Mouse (Mus musculus) layer of hippocampus, adult 8-10 months (tissue): ENCODE measurements at regions not wholly inside any gene's neighbourhood (a gene's known extent, or its start where the extent isn't known, plus 50 kb on each side); places are given as distances from the start of the nearest gene placed in this dataset.
A peak's percentile ranks its signal among the peaks of the same experiment; 100 is the strongest.
"Not testable (repeated sequence)": the region's sequence is repeated elsewhere in the genome, so short reads cannot be mapped to it uniquely, and the experiment has no call there.

Source experiments
- DNase-seq, 2 experiments: peaks; one replicate each; pipeline ENCODE4 v3.0.0; 2022; ENCODE audit warnings: low spot score in 2 of 2

DNA sequence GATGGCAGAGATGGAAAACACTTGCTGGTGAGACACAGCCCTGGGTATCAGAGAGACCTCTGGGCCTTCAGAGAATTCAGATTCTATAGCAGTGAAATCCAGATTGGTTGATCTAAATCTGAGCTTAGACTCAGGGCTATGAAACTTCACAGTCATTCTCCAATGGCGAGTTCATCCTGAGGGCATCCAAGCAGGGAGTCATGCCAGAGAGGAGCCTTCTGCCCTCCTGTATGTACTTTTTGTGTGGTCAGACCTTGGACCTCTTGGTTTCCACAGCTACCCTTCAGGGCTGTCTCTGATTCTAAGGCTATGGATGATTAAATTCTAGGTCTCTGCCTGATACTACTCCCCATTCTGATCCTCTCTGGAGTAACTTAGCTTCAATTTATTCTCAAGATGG is 122.0 kb upstream of the Mettl15 start:
- DNase-seq = no peak

DNA sequence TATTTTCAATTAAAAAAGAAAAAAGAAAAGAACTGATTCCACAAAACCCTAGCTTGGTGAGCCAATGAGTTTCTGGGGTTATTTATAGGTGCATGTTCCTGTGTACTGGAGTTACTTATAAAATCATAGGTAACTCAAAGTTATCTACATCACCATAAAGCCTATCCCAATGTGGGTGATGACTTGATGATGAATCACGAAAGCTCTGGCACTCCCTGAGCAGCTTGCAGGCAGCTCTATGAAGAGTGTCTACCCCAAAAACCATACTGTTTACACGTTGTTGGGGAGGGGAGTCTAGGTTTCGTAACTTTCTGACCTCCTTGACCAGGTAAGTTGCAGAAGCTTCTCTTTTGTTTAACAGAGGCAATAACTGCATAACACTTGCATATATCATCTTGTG is 123.7 kb upstream of the Mettl15 start:
- DNase-seq = no peak

DNA sequence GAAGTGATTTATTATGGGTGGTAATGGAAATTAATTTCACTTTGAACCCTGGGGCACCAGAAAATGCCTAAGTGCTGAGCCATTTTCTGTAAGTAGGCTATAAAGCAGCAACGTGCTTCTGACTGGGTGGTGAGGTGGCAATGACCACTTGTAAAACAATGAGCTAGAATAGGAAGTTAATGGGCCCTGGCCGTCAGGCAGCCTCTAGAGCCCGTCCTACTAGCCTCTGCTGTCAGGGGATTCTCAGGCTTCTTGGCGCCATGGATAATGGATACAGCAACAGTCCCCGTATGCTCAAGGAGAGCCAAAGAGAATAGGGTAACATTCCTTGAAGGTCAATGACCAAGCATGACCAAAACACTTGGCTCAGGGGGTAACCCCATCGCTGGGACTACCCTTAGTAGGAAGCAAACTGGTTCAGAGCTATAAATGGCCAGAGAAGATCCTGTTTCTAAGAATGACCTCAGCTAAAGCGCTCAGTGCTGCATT is 126.1 kb upstream of the Mettl15 start:
- DNase-seq = no peak

DNA sequence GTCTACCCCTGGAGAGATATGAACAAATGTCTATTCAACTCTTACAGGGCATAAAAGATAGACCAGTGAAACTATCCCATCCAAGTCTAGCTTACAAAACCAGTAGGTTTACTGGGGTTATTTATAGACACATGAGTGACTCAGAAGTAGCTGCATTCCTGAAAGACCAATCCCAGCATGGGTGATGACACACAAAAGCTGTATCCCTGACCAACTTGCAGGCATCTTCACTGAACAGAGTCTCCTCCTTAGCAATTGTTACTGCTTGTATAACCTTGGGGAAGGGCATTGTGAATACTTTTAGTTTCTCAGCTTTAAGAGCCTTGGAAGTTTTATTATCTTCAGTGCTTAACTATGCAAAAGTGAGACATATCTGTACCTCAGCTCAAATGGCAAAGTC is 139.6 kb upstream of the Mettl15 start:
- no peak for DNase-seq

DNA sequence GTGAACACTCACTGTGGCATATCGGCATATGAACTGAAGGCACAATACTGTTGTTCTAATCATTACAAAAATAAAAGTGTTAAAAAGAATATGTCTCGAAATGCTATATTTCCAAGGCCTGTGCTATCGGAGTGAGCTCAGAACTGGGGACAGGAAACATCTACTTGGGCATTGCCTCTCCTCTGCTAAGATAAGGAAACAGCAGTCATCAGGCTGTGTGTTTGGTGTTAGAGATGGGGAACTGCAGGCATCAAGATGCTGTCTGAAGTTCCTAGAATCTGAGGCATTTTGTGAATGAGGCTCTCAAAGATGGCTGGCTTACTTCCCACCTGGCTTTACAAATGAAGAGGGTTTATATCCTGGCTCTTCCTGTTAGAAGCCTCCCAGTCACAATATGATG is 150.6 kb upstream of the Mettl15 start:
- no peak for DNase-seq

DNA sequence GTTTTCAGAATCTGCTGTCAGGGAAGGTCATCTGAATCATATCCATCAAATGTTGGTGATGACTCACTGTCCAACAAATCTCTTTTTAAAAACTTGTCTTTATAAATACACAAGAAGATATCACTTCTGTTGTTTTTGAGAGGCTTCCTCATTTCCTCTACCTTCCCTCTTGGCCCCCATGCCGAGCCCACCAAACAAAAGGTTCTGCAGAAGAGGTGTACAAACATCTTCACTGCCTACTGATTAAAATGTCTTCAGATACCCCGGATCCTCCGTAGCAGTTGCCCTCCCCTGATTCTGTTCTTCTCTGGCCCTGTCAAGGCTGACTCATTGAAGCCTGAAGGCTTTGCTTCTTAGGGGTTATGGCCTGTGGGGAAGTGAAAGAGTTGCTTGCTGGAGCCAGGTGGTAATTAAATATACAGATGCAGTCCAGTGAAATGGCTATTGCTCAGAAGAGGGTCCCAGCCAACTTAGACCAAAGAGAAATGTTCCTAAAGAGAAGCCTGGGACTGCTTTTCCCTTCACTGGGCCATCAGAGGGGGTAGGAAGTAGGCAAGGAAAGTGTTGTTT is 162.1 kb upstream of the Mettl15 start:
- no peak for DNase-seq

DNA sequence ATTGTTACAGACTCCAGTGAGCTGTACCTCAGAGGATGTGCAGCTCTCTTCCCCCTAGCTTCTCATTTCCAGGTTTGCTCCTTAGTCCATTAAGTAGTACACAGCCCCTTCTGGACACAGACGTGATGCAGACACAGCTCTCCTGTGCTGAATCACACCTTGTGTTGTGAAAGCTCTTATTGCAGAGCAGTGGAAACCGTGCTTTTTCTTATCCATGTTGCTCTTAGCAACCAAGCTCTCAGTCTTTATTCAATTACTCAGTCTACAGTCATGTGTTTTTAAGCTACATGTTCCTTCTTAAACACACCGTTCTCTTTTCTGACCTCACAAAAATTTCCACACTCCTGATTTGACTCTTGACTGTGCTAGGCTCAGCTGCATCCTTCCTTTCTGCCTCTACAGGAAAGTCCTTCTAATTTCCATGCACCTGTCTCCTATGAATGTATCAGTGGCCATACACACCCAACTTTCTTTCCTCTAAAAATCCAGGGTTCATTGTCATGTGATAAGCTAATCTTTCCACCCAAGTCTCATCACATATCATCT is 163.0 kb upstream of the Mettl15 start:
- no peak for DNase-seq

DNA sequence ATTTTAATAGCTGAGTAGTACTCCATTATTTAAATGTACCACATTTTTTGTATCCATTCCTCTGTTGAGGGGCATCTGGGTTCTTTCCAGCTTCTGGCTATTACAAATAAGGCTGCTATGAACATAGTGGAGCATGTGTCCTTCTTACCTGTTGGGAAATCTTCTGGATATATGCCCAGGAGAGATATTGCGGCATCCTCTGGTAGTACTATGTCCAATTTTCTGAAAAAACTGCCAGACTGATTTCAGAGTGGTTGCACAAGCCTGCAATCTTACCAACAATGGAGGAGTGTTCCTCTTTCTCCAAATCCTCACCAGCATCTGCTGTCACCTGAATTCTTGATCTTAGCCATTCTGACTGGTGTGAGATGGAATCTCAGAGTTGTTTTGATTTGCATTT is 181.7 kb upstream of the Mettl15 start:
- not testable (repeated sequence) for DNase-seq

DNA sequence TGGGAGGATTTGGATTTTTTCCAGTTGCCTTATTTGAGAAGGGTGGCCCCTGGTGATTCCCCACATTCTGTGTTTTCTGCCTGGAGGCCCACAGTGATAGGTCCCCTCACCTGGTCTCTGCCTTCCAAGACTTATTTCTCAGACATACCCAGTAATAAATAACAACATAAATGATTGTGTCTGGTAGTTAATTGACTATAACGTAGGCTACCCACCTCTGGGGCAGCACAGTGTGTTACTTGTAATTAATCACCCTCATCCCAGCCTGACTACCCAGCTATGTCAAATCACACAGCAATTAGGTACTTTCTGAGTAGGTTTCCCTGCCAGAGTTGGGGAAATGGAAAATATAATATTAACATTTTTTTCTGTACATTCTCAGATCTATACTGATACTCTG is 190.2 kb upstream of the Bdnf start:
- no peak for DNase-seq

DNA sequence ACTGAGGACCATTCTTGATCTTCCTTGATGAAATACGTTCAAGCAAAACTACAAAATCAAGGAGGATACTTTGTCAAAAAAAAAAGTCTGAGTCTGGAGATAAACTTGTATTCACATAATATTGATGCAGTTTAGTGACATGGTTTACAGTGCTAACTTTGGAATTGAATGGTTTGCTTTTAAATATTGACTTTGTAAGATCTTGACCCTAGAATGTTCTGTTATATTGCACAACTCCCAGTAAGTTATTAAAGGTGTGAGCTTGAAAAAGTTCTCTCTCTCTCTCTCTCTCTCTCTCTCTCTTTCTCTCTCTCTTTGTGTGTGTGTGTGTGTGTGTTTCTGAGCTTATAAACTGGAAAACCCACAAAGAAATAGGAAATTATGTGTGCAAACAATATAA is 186.9 kb upstream of the Bdnf start:
- DNase-seq = no peak

DNA sequence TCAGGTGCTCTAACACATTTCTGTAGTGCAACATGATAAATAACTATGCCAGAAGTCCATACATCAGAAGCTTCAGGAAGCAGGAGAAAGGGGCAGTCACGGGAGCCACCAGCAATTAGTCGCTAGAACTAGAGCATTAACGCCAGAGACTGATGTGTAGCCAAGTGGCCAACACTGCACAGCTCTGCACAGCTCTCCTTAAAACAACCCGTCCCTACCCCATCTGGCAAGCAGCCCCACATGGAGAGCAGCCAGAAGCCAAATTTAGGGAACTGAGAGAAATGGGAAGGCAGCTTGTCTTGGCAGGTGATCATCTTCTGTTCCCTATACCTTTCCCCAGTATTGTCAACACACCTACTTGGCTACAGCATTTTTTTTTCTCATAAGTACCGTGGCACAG is 172.3 kb upstream of the Bdnf start:
- peak; percentile 10 to 33 for DNase-seq

DNA sequence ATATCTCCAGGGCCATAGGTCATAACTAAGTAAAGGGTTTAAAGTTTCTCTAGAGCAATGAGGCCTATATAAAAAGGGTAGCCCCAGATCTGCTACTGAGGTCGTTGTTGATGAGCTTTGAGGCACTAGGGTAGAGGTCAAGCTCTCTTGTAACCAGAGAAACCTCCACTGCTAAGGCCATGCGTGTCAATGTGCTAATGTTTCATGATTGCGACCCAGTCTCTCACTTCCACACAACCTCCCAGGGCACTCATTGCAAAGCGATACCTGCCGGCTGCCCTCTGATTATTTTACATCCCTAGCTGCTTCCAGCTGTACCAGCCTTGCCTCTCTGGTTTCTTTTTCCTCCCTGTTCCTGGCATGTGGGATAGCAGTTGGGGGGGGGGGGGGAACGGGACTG is 169.6 kb upstream of the Bdnf start:
- no peak for DNase-seq

DNA sequence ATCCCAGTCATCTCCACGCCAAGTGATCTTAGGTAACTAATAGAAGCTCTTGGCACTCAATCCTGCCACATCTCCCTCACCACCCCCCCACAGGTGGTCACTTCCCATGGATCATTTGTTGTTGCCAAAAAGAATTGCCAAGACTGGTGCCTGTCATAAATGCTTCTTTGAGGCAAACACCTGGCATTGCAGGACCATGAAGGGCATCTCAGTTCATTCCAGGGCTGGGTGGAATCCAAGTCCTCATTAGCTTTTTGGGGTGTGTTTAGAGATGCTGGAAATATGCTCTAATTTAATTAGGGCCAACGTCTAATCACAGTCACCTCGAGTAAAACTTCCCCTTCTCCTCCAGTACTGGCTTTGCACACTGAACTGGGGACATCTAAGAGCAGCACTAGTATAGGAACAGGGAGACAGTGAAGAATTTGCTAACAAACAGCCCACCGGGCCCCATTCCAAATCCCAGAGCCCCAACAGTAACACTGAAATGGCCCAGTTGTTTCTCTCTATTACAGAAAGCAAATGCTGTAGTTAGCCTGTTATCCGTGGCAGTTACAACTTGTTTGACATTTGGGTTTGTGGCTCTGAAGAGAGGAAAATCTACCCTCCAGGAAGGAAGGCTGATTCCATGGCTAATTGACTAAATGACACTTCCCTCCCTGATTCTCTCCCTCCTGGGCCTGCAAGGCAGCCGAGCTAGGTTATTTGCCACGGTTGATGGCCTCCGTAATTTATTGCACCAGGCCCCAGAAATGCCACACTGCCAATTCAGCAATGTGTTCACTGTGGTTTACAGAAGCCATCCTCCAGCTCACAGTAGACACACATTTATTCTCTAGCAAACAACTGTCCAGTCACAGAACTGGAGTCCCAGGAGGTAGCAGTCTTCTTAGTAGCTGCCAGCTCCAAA is 164.2 kb upstream of the Bdnf start:
- DNase-seq = no peak

DNA sequence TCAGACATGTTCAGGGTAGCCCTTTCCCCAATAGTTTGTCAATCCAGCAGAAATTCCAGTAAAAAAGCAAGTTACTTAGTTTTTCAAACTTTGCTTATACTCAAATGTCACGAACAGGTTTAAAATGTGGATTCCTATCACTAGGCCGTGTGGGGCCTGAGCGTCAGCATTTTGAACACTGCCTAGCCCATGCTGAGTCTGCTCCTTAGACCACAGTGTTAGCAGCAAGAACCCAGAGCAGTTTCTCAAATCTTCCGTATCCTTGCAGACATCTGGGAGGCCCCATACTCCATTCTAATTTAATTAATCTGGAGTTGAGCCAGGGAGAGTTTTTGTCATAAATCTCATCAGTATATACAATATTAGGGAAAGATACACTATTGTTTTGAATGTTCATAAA is 163.4 kb upstream of the Bdnf start:
- DNase-seq = no peak

DNA sequence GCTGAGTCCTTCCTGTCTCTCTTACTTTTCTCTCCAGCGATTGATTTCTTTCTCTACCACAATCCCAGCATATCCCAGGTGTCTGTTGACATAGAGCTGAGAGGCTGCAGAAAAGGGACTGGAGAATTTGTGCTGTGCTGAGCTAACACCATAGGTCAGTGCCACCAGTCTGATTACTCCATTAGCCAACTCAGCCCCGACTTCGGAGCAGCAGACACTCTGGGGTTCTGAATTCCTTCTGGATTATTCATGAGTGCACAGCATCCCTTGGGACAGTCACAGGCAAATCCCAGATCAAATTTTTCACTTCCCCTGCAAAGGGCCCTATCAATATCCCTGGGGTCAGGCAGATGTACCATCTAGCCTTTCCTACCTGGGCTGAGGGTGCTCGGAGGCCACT is 155.2 kb upstream of the Bdnf start:
- no peak for DNase-seq

DNA sequence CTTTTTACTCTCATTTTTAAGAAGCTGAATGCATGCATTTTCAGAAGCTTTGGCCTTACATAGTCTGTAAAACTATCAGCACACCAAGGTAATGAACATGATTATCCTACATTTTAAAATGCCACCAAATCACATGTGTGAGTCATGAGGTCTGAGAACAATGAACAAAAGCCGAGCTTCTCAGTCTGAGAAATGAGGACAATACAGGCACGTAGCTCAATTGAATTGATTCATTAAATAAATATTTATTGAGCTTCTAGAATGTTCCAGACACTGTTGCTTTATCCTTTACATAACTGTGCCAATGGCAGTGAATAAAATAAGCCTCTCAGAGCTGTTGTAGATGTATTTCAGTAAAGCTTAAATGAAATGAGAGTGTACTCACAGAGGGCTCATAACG is 154.0 kb upstream of the Bdnf start:
- DNase-seq = no peak

DNA sequence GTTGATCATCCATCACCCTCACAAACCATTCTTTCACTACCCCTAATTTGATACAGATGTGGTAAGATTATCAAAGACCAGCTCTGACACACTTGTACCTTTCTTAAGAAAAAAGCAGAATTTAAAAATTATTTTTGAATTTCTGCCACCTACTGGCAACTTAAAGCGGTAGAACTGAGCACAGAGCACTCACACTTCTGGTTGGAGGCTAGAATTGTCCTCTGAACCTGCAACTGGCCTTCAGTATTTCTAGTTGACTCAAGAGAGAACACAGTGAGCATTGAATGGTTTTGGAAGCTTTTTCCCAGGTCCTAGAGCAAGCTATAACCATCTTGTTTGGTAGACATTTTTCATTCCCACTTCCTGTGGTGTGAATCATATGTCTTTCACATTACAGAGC is 135.0 kb upstream of the Bdnf start:
- DNase-seq = no peak

DNA sequence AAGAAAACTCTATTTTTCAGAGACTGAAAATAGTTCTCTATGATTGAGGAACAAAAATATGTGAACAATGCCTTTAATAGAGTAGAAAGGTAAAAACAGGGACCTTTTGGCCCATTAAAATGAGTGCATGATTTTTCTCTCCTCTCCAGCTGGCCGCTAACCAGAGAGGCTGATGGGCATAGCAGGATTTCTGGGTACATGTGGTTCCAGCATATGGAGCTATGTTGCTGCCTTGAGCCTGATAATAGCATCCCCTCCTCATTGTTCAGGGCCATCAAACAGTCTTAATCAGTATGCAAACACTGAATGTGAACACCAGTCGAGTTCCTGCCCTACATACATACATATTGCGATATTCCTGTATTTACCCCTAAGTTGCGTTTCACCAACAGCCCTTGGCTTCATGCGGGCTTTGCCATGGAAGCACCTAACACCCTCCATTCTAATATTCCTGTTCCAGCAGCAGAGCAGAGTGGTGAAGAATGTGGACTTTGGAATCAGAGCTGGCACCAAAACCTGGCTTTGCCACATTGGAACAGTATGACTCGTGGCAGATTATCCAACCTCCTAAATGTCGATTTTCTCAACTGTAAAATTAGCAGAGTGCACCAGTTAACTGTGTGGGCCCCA is 127.9 kb upstream of the Bdnf start:
- peak in 1 of 2 experiments; percentile 3 for DNase-seq

DNA sequence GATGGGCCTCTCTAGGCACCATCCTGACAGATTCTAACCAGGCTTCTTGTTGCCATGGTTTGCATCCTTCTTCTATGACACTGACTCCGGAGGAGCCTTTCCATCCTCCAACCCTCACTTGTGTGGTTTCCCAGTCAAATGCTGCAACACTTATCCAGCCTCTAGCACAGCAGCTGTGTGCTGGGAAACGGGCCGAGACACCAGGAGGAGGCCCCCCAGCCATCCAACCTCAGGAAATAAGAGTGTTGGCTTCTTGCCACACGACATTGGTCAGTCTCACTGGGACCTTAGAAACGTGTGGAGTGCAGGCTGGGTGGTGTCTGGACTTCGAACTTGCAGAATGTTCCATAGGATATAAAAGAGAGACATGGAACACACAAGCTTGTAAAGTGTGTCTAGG is 119.9 kb upstream of the Bdnf start:
- no peak for DNase-seq

DNA sequence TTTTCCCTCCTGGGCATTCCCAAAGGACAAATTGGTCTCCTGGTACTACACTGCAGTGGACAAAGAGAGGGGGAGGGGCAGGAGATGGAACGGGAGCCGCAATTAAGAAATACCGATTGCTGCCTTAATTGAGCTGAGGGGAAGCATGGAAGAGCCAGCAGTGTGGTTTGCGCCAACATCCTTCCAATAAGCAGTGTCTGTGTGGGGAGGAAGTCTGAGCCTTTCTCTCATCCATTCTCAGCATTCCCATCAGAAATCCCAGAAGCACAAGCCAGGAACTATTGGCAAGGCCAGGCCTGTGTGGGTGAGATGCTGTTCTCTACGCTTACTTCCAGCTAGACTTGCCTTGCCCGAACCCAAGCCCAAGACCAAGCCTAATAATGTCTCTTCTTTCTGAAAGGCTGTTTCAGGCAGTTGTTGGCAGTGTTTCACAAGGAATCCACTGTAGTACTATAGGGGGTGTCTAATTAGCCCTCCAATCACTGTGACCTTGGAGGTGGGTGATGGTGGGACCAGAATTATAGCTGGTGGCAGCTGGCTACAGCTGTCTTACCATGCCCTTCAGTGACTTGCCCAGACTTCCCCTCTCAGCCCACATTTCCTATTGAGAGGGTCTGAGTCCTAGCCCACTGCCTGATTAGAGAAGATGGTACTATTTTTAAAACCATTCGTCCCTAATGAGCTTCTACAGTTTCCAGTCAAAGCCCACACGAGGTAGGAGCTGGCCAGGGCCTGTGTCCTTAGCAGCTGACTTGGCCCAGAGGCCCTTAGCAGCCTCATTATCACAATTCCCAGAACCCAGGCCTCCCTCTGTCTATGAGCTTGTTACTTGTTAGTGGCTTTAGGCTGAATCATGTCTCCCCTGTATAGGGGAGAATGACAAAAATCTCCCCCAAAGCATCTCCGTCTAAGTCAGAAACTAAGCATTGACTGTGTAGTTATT is 115.1 kb upstream of the Bdnf start:
- peak; percentile 12 to 42 for DNase-seq

DNA sequence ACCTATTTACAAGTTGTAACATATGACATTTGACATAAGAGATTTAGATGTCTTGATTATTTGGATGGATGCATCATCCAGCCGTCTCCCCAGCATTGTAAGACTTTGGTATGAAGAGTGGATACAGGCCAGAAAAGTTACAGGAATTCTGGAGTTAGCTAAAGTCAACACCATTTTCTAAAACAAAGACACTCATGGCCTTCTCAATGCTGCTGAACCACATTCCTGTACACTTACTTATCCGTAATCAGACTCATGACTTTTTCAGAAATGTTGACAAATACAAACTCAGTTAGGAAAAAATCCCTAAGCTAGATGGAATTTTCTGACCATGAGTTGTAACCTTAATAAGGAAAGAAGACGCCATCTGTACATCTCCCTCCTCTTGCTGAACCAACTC is 111.5 kb upstream of the Bdnf start:
- DNase-seq = no peak
